Comparison of ENCODE assay signal across 17 mouse cellular contexts in the genomic region with DNA sequence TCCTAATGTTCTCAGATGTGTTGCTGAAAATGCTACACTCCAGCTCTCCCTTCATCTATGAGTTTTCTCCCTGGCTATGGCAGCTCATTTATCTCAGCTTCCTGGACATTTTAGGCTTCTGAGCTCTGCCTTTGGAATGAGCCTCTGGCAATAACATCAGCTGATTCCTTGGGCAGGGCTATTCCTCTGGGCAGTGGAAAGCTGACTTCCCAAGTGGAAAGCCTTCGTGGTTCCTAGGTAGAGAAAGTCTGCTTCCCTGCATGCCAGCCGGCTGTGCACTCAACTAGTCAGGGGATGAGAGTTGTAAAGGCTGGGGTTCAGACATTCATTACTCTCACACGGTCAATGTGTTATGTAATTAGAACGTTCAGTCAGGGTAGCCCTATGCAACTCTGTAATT. TPM values are rescaled to one million over a fixed set of nuclear protein-coding genes. Genes with fewer than 3 reads are reported as not detected.
DNase-seq lines count a peak whose midpoint lies in the region; ATAC-seq lines count a peak whose summit lies in the region.
"Had no signal": no experiment of that assay in that cellular context is flagged by ENCODE, and none has a peak within 500 bp of the region (broad histone marks: within the 10 kb centered on the region; RNA-seq: fewer than 3 reads in every experiment).

No protein-coding gene starts in this region.

- H3K36me3 ChIP-seq in kidney, embryonic 14.5 days (ENCODE audit: control insufficient read depth, insufficient read depth, low read length): no peaks in the 10 kb centered on the region
- no peaks in the 10 kb centered on the region for H3K36me3 ChIP-seq in hindbrain, embryonic 14.5 days (replicated peaks; ENCODE audit: control insufficient read depth, insufficient read depth)
- H3K36me3 ChIP-seq: embryonic facial prominence, embryonic 15.5 days; forebrain, embryonic 12.5 days; limb, embryonic 12.5 days; liver, embryonic 15.5 days; neural tube, embryonic 13.5 days had no signal

- no peaks in the 10 kb centered on the region for H3K9me3 ChIP-seq in kidney, embryonic 14.5 days (ENCODE audit: control insufficient read depth, low read length)
- no peaks in the 10 kb centered on the region for H3K9me3 ChIP-seq in hindbrain, embryonic 14.5 days (ENCODE audit: control insufficient read depth, low read length)
- H3K9me3 ChIP-seq: embryonic facial prominence, embryonic 15.5 days; forebrain, embryonic 12.5 days; limb, embryonic 12.5 days; liver, embryonic 15.5 days; neural tube, embryonic 13.5 days had no signal

- H3K4me3 ChIP-seq in kidney, embryonic 14.5 days (ENCODE audit: low read length): no peak overlapping the region
- H3K4me3 ChIP-seq in hindbrain, embryonic 14.5 days (replicated peaks; ENCODE audit: low read length): no peak overlapping the region
- H3K4me3 ChIP-seq: embryonic facial prominence, embryonic 15.5 days; forebrain, embryonic 12.5 days; limb, embryonic 12.5 days; liver, embryonic 15.5 days; neural tube, embryonic 13.5 days had no signal

- intact Hi-C loops in heart, postnatal 14 days (cut with DNase I): no loop called here

- H3K27me3 ChIP-seq in kidney, embryonic 14.5 days (ENCODE audit: control insufficient read depth, insufficient read depth, low read length): no peaks in the 10 kb centered on the region
- H3K27me3 ChIP-seq in hindbrain, embryonic 14.5 days (ENCODE audit: control insufficient read depth, insufficient read depth, low read length): no peaks in the 10 kb centered on the region
- H3K27me3 ChIP-seq: embryonic facial prominence, embryonic 15.5 days; forebrain, embryonic 12.5 days; limb, embryonic 12.5 days; liver, embryonic 15.5 days; neural tube, embryonic 13.5 days had no signal

- no peaks in the 10 kb centered on the region for H3K4me1 ChIP-seq in kidney, embryonic 14.5 days (ENCODE audit: control insufficient read depth, insufficient read depth, low read length)
- H3K4me1 ChIP-seq in hindbrain, embryonic 14.5 days (replicated peaks; ENCODE audit: control insufficient read depth, insufficient read depth, low read length): no peaks in the 10 kb centered on the region
- H3K4me1 ChIP-seq: embryonic facial prominence, embryonic 15.5 days; forebrain, embryonic 12.5 days; limb, embryonic 12.5 days; liver, embryonic 15.5 days; neural tube, embryonic 13.5 days had no signal

- no peak overlapping the region for H3K27ac ChIP-seq in kidney, embryonic 14.5 days (ENCODE audit: low read depth, low read length)
- no peak overlapping the region for H3K27ac ChIP-seq in hindbrain, embryonic 14.5 days
- H3K27ac ChIP-seq: embryonic facial prominence, embryonic 15.5 days; forebrain, embryonic 12.5 days; hindbrain, postnatal 0 days; limb, embryonic 12.5 days; liver, embryonic 15.5 days; neural tube, embryonic 13.5 days had no signal

- peak; percentile 45 for DNase-seq in kidney, adult 18-20 months
- DNase-seq in heart, postnatal 14 days: peak; percentile 5 to 17
- DNase-seq in kidney, postnatal 10 days: peak; percentile 21
- peak; percentile 19 for DNase-seq in lung, postnatal 14 days
- no peak for DNase-seq in hindbrain, embryonic 14.5 days (ENCODE audit: low spot score)
- DNase-seq in B cell, adult 2 months: no peak
- DNase-seq: cerebellum, adult 8-10 months; right cerebral cortex, postnatal 4 days had no signal

- no peak overlapping the region for H3K9ac ChIP-seq in kidney, embryonic 14.5 days (ENCODE audit: low read depth, low read length)
- no peak overlapping the region for H3K9ac ChIP-seq in hindbrain, embryonic 14.5 days
- H3K9ac ChIP-seq: embryonic facial prominence, embryonic 15.5 days; forebrain, embryonic 12.5 days; limb, embryonic 12.5 days; liver, embryonic 15.5 days; neural tube, embryonic 13.5 days had no signal

- no peak for ATAC-seq in kidney, embryonic 14.5 days (ENCODE audit: low FRiP score, low TSS enrichment)
- ATAC-seq in hindbrain, embryonic 14.5 days (ENCODE audit: low FRiP score): no peak
- ATAC-seq: CD4-positive, CD25-positive, alpha-beta regulatory T cell, adult 4 months; hindbrain, postnatal 0 days had no signal

- WGBS in kidney, embryonic 14.5 days: 62% methylated on average over 4 of the region's 4 CpGs
- WGBS in hindbrain, embryonic 14.5 days: 75% methylated on average over 4 of the region's 4 CpGs

- no peak overlapping the region for H3K4me2 ChIP-seq in kidney, embryonic 14.5 days (replicated peaks; ENCODE audit: low read depth, low read length)
- H3K4me2 ChIP-seq in hindbrain, embryonic 14.5 days (replicated peaks): no peak overlapping the region
- H3K4me2 ChIP-seq: embryonic facial prominence, embryonic 15.5 days; forebrain, embryonic 12.5 days; limb, embryonic 12.5 days; liver, embryonic 15.5 days; neural tube, embryonic 13.5 days had no signal

RNA-seq across cellular contexts. Expression of a gene that starts 8.3 kb away (rescaled TPM):
- polyA plus RNA-seq in kidney, embryonic 14.5 days (2014; fragmentation: Nextera tagmentation; extraction: Ambion mirVana): 0.56 and 1.0 TPM in 2 replicates
- total RNA-seq in heart, postnatal 14 days (2021): 10 to 100 TPM; 13.3 to 15.1 TPM
- 0.25 TPM in 2 replicates for polyA plus RNA-seq in hindbrain, embryonic 14.5 days (2014; fragmentation: Nextera tagmentation; extraction: Ambion mirVana)
- total RNA-seq: monocyte, adult 5-6 weeks had no signal

RNA-seq across cellular contexts. Expression of a gene that starts 8.4 kb away (rescaled TPM):
- 0.67 and 1.2 TPM in 2 replicates for polyA plus RNA-seq in kidney, embryonic 14.5 days (2014; fragmentation: Nextera tagmentation; extraction: Ambion mirVana)
- total RNA-seq in heart, postnatal 14 days (2021): 1 to 10 TPM; 5.1 to 5.5 TPM
- polyA plus RNA-seq in hindbrain, embryonic 14.5 days (2014; fragmentation: Nextera tagmentation; extraction: Ambion mirVana): 0.33 and 0.48 TPM in 2 replicates
- total RNA-seq: monocyte, adult 5-6 weeks had no signal
- polyA plus RNA-seq: CD4-positive, CD25-positive, alpha-beta regulatory T cell, adult 4 months had no signal

Comparison
In these comparisons a context has a peak if more than half of its experiments do, and no peak if none do; other contexts are left out.
1. DNase-seq: peak in kidney, adult 18-20 months (single experiment), heart, postnatal 14 days (2 of 2), kidney, postnatal 10 days (single experiment) and lung, postnatal 14 days (single experiment); none in hindbrain, embryonic 14.5 days (single experiment) and B cell, adult 2 months (0 of 2).